Mouse (Mus musculus): ENCODE data around the gene Gm4869.

DNA sequence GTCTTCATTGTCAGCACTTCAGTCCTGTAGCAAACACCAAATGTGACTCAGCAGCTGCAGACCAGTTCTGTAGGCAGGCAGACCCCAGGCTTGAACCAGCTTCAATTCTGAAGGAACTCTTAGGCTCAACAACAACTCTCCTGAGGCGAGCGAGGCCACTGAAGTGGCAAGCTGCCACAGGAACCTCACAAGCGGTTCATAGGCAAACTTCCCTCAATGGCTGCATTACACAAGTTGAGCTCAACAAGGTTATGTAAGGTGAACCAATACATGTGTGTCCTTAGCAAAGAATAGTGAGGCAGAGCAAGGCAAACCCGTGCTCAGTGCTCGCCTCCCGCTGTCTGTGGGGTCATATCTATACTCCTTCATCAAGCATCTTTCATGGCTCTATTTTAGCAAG is 52.7 kb downstream of the Gm4869 start:
- TF ChIP-seq CTCF (IDR thresholded peaks at IDR 0.05 in 2 of 3, conservative IDR thresholded peaks at IDR 0.05 in 1 of 3; ENCODE audit: control insufficient read depth in 1 of 3, insufficient read depth in 1 of 3, low read depth in 2 of 3, low read length in 3 of 3, poor library complexity in 1 of 3, severe bottlenecking in 1 of 3) (no peak), POLR2A (IDR thresholded peaks at IDR 0.05; ENCODE audit: control insufficient read depth in 1 of 2, insufficient read depth in 1 of 2, low read depth in 1 of 2, low read length in 2 of 2, poor library complexity in 1 of 2) (no peak), POLR2AphosphoS2 (IDR thresholded peaks at IDR 0.05; ENCODE audit: low read length) (no peak)

All from MEL (cell line).